Mouse (Mus musculus) MN1 (cell line): ENCODE results near the gene Plekha4.
"Not testable (repeated sequence)": the region's sequence is repeated elsewhere in the genome, so short reads cannot be mapped to it uniquely, and the experiment has no call there.

Experiments used
- DNase-seq: peaks from one replicate; pipeline ENCODE4 v3.0.0-alpha.2; 2016; ENCODE audit warnings: low spot score

Gene Plekha4

GRCm38 (mm10) chr7:45525809-45526473 is at the start of gene Plekha4, which contains the start of gene Ppp1r15a:
Plekha4 (plus strand) TSS chr7:45526330.
Ppp1r15a (minus strand) TSS chr7:45526268.
- peak; percentile 96 for DNase-seq

GRCm38 (mm10) chr7:45476453-45476852 is 49.7 kb upstream of the Plekha4 start:
- no peak for DNase-seq

- DNase-seq = peak; percentile 80
These were observed 49.1 kb upstream of the Plekha4 start for GRCm38 (mm10) chr7:45477003-45477402.

DNA sequence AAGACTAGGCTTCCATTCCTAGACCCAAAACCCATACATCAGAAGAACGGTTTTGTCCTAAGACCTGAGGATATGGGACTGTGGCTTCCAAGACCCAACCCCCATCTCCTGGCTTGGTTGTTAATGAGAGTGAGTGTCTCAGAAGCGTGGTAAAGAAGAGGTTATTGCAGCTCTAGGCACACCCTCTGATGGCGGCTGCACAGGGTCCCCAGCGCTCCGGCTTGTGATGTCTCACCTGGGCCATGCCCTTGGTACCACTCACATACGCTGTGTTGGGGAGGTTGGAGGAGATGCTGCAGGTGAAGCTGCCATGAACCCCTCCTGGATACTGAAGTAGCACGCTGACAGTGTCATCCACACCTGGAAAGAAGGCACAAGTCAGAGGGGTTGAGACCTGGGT is 47.4 kb upstream of the Plekha4 start:
- no peak for DNase-seq

DNA sequence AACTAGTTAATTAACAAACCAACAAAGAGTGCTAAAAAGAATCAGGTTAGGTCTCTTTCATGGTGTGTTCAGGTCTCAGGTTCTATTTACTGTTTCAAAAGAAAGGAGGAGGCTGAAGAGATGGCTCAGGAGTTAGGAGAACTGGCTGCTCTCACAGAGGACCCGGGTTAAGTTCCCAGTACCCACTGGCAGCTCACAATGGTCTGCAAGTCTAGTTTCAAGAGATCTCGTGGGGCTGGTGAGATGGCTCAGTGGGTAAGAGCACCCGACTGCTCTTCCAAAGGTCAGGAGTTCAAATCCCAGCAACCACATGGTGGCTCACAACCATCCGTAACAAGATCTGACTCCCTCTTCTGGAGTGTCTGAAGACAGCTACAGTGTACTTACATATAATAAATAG is 45.8 kb upstream of the Plekha4 start:
- not testable (repeated sequence) for DNase-seq

DNA sequence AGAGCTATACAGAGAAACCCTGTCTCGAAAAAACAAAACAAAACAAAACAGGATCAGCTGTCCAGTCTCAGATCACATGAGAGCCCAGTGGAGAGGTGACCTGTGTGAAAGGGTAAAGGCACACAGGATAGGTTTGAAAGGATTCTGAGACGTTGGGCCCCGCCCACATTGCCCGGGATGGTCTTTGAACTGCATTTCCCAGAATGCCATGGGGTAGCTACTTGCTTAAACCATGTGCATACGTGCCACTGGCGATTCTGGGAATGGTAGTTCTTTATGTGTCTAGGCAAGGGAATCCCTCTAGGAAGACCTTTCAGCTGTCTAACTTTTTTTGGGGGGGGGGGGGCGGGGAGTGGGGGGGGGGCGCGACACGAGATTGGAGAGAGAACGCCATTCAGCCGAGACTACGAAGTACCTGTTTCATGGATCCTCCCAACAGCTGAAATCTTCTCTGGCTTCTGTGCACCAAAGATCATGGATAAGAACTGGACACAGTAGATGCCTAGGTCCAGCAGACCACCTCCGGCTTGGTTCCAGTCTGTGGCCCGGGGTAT is 44.7 kb upstream of the Plekha4 start, which contains the start of gene Tulp2:
Gene Tulp2 (plus strand): TSS at position 504 of the 554 bp plus-strand sequence.
- DNase-seq = peak; percentile 69

DNA sequence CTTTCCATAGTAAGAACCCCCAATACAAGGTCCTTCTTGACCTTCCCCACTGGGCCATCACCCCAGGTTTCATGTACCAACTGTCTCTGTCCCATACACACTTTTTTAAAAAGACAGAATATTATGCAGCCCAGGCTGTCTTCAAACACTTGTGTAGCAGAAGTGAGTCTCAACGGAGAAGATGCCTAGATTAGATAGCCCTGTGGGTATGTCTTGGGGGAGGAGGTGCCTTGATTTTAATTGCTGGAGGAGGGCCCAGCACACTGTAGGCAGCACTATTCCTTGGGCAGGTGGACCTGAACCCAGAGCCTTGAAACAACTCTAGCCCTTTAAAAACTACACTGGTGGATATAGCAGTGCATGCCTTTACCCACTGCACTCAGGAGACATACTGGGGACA is 44.0 kb upstream of the Plekha4 start:
- DNase-seq = no peak

DNA sequence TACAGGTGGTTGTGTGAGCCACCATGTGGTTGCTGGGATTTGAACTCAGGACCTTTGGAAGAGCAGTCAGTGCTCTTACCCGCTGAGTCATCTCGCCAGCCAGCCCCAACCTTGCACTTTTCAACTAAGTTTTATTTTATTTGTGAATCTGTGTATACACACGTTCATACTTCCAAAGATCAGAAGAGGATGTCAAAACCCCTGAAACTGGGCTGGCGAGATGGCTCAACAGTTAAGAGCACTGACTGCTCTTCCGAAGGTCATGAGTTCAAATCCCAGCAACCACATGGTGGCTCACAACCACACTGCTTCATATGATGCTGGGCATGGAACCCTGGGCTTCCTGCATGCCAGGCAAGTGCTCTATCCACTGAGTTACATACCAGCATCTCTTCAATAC is 41.1 kb upstream of the Plekha4 start:
- DNase-seq = not testable (repeated sequence)

DNA sequence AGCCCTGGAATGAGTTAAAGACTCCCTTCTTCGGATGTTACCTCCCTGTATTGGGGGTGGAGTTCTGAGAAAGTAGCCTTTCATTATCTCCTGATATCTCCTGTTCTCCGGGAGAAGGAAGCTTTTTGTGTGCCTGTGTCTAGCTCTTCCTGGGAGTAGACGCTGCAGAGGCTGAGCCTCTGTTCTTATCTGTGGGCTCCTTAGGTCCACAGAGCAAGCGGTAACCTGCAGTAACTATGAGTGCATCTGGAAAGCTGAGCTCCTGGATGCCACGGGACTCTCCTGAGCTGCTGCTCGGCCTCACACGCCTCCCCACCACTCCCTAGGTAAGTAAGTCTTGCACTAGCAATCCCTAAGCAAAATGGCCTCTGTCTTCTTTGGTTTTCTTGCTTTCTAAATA is 40.0 kb upstream of the Plekha4 start:
- no peak for DNase-seq

DNA sequence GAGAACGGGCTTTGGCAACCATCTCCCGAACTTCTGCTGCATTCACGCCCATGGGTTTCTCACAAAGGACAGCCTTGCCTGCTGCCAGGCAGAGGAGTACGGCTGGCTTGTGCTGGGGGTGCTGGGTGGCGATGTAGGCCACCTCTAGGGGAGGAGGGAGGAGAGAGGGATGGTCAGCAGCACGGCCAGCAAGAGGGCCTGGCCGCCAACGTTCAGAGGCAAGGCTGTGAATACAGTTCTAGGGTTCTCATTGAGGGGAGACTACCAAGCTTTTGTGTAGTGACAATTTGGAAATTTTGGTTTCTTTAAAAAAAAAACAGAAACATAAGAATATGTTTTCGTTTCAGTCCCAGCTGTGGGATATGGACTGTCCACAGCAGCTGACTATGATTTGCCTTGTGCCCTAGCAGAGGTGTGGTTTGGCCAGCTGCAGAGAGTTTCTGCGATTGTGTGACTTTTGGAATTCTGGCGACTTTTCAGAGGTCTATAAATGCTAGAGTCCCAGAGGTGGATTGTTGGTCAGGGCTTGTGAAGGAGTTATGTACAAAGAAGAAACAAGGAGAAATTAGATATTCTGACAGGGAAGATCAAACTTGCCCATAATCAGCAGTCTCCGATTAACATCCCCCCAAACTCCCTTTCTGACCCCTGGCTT is 39.2 kb upstream of the Plekha4 start, which contains the start of gene Gm45808:
Gene Gm45808 (minus strand): TSS at position 51 of the 655 bp plus-strand sequence.
- DNase-seq = no peak

- no peak for DNase-seq
These were observed 38.3 kb upstream of the Plekha4 start for GRCm38 (mm10) chr7:45487861-45488292.

GRCm38 (mm10) chr7:45488293-45489204 is 37.6 kb upstream of the Plekha4 start, which contains the start of gene Dhdh:
Dhdh (minus strand) TSS chr7:45488805.
- no peak for DNase-seq

DNA sequence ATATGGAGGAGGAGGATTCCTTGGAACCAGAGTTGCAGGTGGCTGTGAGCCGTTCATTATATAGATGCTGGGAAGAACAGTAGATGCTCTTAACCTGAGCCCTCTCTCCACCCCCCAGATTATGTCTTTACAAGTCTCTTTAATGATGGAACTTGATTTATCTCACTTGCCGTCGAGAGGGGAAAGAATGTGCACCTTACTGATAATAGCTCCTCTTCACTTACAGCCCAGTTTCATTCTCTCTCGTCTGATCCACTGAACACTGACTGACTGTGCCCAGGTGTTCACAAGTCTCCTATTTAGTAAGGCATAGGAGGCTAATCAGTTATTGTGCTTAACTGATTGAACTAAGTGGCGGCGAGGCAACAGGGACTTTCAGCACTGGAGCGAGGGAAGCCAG is 36.6 kb upstream of the Plekha4 start:
- no peak for DNase-seq

- peak; percentile 58 for DNase-seq
These were observed 35.3 kb upstream of the Plekha4 start for GRCm38 (mm10) chr7:45490822-45491221.

- DNase-seq = no peak
These were observed 34.9 kb upstream of the Plekha4 start for GRCm38 (mm10) chr7:45491264-45491663.

- no peak for DNase-seq
These were observed 33.8 kb upstream of the Plekha4 start for GRCm38 (mm10) chr7:45492225-45492844.

GRCm38 (mm10) chr7:45492951-45493350 is 33.2 kb upstream of the Plekha4 start:
- no peak for DNase-seq

DNA sequence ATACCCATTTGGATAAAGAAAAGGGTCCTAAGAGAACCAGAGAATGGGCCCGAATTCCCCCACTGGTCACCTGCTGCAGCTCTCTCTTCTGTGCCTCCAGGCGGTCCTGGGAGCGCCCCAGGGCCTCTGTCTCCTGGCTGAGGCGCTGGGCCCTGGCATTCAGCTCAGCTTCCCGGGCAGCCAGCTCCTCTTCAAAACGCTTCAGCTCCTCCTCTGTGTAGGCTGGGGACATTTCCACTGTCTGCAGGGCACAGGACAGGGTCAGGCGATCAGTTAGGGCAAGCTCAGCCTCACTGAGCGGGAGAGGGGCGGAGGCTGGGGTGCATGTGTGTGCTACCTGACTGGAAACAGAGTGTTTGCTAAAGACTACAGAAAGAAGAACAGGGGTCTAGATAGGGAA is 31.6 kb upstream of the Plekha4 start:
- DNase-seq = no peak

DNA sequence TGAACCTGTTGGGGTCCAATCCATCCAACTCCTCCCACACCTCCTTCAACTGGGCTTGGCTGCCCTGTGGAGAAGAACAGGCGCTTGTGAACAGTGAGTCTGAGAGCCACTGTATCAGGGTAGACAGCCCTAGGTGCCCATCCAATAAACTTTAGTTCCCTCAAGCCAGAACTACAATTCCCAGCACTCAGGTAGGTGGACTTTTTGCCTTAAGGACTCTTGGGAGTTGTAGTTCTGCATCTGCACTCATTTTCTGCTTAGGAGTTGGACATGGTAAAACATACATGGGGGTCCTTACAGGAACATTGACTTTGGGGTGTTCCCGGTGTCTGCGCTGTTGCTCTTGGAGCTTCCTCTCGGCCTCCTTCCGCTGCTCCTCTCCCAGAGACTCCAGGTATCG is 27.7 kb upstream of the Plekha4 start:
- no peak for DNase-seq

DNA sequence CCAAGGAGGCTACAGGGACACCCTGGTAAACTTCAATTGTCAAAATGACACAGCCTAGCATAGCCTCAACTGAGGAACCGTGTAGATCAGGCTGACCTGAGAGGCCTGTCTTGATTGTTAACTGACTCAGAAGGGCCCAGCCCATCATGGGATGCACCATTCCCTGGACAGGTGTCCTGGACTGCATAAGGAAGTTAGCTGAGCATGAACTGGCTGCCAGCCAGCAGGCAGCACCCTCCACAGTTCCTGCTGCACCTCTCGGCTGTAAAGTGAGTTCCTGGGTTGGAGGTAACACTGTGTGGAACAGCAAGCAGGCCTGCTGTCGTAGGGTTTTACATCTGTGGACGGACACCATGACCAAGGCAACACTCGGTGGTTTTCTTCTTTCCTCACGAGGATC is 18.5 kb upstream of the Plekha4 start:
- DNase-seq = no peak

GRCm38 (mm10) chr7:45508561-45508960 is 17.6 kb upstream of the Plekha4 start:
- DNase-seq = no peak
